In the genomic region with DNA sequence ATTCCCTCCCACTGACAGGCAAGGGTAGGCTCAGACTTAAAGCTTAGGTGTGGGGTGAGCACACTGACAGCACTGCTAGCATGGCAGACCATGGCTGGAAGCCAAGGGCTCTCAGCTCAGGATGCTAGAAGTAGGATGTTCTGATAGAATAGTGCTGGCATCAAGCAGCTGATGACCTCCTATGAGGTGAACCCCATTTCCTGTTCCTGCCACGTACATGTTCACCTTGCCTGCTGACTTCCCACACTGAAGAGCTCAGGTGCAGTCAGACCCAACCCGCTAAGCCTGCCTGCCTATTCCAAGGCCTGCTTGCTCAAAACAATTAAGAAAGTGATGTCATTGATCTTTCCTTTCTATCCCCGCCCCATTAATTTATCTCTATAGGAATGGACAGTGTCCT, we compare ENCODE assay signal across 7 mouse cellular contexts. TPM values are rescaled to one million over a fixed set of nuclear protein-coding genes. Genes with fewer than 3 reads are reported as not detected.
A peak's percentile ranks its signal among the peaks of the same experiment; 100 is the strongest.
ATAC-seq lines count a peak whose summit lies in the region.
"Not testable (repeated sequence)": the region's sequence is repeated elsewhere in the genome, so short reads cannot be mapped to it uniquely, and the experiment has no call there.
"Had no signal": no experiment of that assay in that cellular context is flagged by ENCODE, and none has a peak within 500 bp of the region (broad histone marks: within the 10 kb centered on the region; RNA-seq: fewer than 3 reads in every experiment).

No protein-coding gene starts in this region.

- H3K4me1 ChIP-seq in kidney, embryonic 15.5 days: not testable (repeated sequence)

- ATAC-seq in CD4-positive, CD25-positive, alpha-beta regulatory T cell, adult 4 months: peak; percentile 81
- ATAC-seq in activated CD4-positive, CD25-positive, alpha-beta regulatory T cell, adult 4 months: peak; percentile 49
- peak; percentile 80 for ATAC-seq in inflammation-experienced regulatory T-cells, adult 6 months
- 0 out of 2 replicates have a peak, but pooled peaks have one; percentile 9 for ATAC-seq in kidney, embryonic 15.5 days (replicated peaks; ENCODE audit: low FRiP score)
- 0 out of 2 replicates have a peak, but pooled peaks have one; percentile 5 for ATAC-seq in monocyte, adult 5-6 weeks (replicated peaks; ENCODE audit: insufficient number of reproducible peaks, low FRiP score, low TSS enrichment, poor library complexity, severe bottlenecking)

- not testable (repeated sequence) for H3K9ac ChIP-seq in kidney, embryonic 15.5 days

- not testable (repeated sequence) for H3K27ac ChIP-seq in kidney, embryonic 15.5 days

- H3K27me3 ChIP-seq in kidney, embryonic 15.5 days: not testable (repeated sequence)

- H3K9me3 ChIP-seq in kidney, embryonic 15.5 days (replicated peaks): not testable (repeated sequence)

- not testable (repeated sequence) for H3K4me2 ChIP-seq in kidney, embryonic 15.5 days

- H3K36me3 ChIP-seq in kidney, embryonic 15.5 days: not testable (repeated sequence)

- WGBS in kidney, embryonic 15.5 days: 70% methylated on average over 3 of the region's 3 CpGs

- not testable (repeated sequence) for H3K4me3 ChIP-seq in kidney, embryonic 15.5 days (replicated peaks)

RNA-seq across cellular contexts. Expression of gene Mthfsl, which starts 30.6 kb away (rescaled TPM):
- 100 to 1,000 TPM; 110 to 117 TPM for polyA plus RNA-seq in CD4-positive, CD25-positive, alpha-beta regulatory T cell, adult 4 months (2017; shearing (Covaris generic))
- 100 to 1,000 TPM in 1 of 2 experiments, 10 to 100 TPM in 1; 95.6 to 109 TPM for polyA plus RNA-seq in activated CD4-positive, CD25-positive, alpha-beta regulatory T cell, adult 4 months (2017; shearing (Covaris generic))
- 100 to 1,000 TPM; 118 to 144 (median 135) TPM for polyA plus RNA-seq in inflammation-experienced regulatory T-cells, adult 6 months (2017; shearing (Covaris generic))
- 45.7 and 47.1 TPM in 2 replicates for polyA plus RNA-seq in kidney, embryonic 15.5 days (2015; fragmentation: Nextera tagmentation; extraction: Ambion mirVana)
- 55.6 to 71.6 TPM (median 62.4 TPM) in 3 replicates for total RNA-seq in monocyte, adult 5-6 weeks (2017)

RNA-seq across cellular contexts. Expression of gene Bcl2a1d, which starts 42.3 kb away (rescaled TPM):
- 10 to 100 TPM; 54.1 to 68.7 TPM for polyA plus RNA-seq in CD4-positive, CD25-positive, alpha-beta regulatory T cell, adult 4 months (2017; shearing (Covaris generic))
- 100 to 1,000 TPM in 1 of 2 experiments, 10 to 100 TPM in 1; 91.4 to 139 TPM for polyA plus RNA-seq in activated CD4-positive, CD25-positive, alpha-beta regulatory T cell, adult 4 months (2017; shearing (Covaris generic))
- polyA plus RNA-seq in inflammation-experienced regulatory T-cells, adult 6 months (2017; shearing (Covaris generic)): 100 to 1,000 TPM; 103 to 282 (median 149) TPM
- 0.62 and 0.81 TPM in 2 replicates for polyA plus RNA-seq in kidney, embryonic 15.5 days (2015; fragmentation: Nextera tagmentation; extraction: Ambion mirVana)
- 257 to 385 TPM (median 377 TPM) in 3 replicates for total RNA-seq in monocyte, adult 5-6 weeks (2017)
- total RNA-seq: adrenal gland, postnatal 25 days had no signal
- polyA plus RNA-seq: G1E had no signal

Comparison
In these comparisons a context has a peak if more than half of its experiments do, and no peak if none do; other contexts are left out.
1. ATAC-seq: peak in every context shown above with its lines; median percentile 81 in CD4-positive, CD25-positive, alpha-beta regulatory T cell, adult 4 months; 80 in inflammation-experienced regulatory T-cells, adult 6 months; 49 in activated CD4-positive, CD25-positive, alpha-beta regulatory T cell, adult 4 months; 9 in kidney, embryonic 15.5 days; 5 in monocyte, adult 5-6 weeks.
2. RNA of gene Bcl2a1d, which starts 42.3 kb away (polyA plus RNA-seq): 103 to 282 TPM in inflammation-experienced regulatory T-cells, adult 6 months, 91.4 to 139 TPM in activated CD4-positive, CD25-positive, alpha-beta regulatory T cell, adult 4 months and 54.1 to 68.7 TPM in CD4-positive, CD25-positive, alpha-beta regulatory T cell, adult 4 months; 0.62 to 0.81 TPM in kidney, embryonic 15.5 days; every median in the first group is over 10 times any median in the second.